Mouse (Mus musculus) embryo, embryonic 10.5 days (tissue): ENCODE measurements around the gene Atg10.

Source experiments
- DNase-seq: peaks from one replicate; pipeline ENCODE4 v3.0.0-alpha.2; 2015; ENCODE audit warnings: low spot score

The Atg10 gene

GRCm38 (mm10) chr13:91114880-91115279 lies 108.9 kb downstream of the Atg10 start:
- DNase-seq = no peak

GRCm38 (mm10) chr13:91107308-91107946 lies 116.3 kb downstream of the Atg10 start:
- DNase-seq = no peak

- no peak for DNase-seq
These were observed 121.5 kb downstream of the Atg10 start for GRCm38 (mm10) chr13:91102238-91102637.

- DNase-seq = no peak
These were observed 123.4 kb downstream of the Atg10 start for GRCm38 (mm10) chr13:91100417-91100816.

GRCm38 (mm10) chr13:91094851-91095250 lies 128.9 kb downstream of the Atg10 start:
- DNase-seq = no peak

DNA sequence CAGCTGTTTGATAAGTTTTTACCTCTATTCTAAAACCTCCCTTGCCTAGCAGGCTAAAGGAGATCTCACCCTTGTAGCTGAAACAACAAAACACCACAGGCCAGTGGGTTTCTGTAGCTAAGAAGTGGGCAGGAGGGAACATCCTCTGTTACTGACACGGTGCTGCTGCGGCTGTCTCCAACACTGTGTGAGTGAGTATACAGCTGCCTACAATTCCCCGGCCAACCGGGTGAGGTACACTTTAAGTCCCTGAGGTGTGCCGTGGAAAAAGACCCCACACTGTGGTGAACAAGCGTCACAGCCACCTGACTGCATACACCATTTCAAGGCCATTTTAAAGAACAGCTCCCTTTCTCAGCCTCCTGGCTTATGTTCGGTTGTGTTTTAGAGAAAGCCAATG lies 129.6 kb downstream of the Atg10 start:
- peak; percentile 22 for DNase-seq

GRCm38 (mm10) chr13:91093610-91094009 lies 130.2 kb downstream of the Atg10 start:
- peak; percentile 34 for DNase-seq

GRCm38 (mm10) chr13:91093162-91093561 lies 130.6 kb downstream of the Atg10 start:
- DNase-seq = peak; percentile 73

DNA sequence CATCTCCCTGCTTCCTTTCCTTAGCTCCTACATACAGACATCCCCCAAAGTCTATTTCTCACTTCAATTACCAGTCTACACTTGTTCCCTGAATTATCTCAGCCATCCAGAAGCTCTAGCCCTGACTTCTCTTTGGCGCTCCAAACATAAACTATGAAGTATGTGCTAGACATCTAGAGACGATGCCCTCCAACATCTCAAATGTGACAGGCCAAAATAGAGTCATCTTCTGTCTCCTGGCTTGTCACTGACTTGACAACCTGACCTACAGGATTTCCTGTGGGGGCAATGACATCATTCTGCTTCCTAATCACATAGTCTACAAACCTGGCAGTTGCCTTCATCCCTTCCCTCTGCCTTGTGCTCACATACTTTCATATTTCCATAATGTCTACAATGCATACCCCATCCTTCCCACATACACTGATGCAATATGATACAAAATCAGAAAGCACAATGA lies 132.0 kb downstream of the Atg10 start:
- no peak for DNase-seq

DNA sequence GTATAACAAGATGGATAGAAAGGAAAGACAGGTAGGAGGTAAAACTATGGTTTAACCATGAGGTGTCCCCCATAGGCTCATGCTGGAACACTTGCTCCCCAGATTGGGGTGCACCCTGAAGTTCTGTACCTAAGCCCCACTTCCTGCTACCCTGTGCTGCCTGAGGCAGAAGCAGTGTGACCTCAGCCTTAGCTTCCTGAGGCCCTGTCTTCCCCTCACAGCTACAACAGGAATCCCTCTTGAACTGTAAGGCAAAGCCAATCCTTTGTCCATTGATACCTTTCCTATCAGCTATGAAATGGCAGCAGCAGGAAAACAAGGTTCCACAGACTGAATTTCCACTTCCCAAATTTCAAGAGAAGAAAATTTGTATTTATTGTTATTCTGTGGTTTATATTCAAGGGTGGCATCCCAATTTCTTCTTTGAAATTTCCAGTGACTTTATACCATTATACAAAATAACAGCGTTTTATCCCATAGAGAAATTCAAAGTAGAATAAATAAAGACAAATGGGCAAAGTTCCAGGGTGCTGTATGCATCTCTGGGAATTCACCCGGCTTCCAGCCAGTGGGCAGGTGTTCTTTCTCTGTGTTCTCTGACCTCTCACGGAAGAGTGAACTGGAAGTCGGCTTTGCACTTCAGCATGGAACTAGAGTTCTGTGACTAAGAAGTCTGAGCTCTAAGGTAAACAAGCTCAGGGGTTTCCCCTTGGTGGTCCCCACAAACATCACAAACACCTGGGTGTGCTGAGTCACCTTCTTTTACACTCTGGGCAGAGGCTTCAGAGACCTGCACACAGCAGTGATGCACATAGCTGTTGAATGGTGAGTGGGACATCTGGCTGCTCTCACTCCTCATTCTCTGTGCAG lies 132.7 kb downstream of the Atg10 start:
- no peak for DNase-seq

DNA sequence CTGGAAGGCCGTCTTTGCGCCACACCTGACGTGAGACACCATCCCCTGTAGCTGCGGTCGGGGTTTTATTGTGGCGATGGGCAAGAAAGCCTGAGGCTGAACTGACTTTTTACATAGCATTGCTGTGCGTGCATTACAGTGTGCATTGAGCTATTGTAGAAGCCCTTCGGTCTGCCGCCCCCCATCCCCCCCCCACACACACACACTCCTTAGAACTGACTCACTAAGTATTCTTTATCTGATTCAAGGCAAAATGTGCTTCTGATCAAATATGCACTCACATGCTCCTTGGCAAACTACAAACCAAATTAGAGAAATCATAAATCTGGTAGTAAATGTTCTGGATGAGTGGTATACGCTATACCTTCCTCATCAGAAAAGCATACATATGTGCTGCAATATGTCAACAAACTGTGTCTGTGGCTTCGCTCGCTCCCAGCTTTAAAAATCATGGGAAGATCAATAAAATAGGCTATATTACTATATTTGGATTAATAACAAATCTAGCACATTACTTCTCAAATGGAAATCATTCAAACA lies 137.3 kb downstream of the Atg10 start:
- no peak for DNase-seq

DNA sequence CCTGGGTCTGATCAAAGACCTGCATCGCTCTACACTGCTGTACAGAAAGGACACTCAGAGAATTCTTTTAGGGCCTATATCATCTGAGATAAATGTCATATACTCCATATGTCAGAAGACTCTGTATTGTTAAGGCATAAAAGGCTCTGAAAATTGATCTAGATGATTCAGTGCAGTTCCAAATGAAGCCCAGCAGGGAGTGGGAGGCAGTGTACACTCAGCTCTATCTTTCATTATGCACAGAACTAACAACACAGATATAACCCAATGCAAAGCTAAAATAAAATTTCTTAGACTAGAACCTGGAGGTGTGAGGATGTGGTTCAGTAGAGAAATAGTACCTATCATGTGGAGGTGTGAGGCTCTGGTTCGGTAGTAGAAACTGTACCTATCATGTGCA lies 151.4 kb downstream of the Atg10 start:
- DNase-seq = no peak

- no peak for DNase-seq
These were observed 162.9 kb downstream of the Atg10 start for GRCm38 (mm10) chr13:91060871-91061270.

DNA sequence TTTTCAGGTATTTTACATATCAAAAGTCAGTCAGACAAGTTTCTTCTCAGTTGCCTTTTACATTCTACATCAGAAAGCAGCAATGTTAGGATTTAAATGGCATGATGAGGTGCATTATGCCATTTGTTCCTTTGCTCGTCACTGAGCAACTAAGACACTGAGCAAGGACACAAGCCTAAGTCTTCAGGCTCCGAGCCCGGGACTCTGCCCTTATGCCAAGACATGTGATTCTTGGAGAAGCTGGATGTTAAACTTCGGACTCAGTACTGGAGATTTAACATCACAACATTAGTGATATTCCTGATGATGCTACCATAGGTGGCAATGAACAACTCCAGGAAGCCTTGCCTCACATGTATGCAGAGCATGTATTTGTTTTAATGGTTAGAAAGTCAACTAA lies 175.6 kb downstream of the Atg10 start:
- no peak for DNase-seq

GRCm38 (mm10) chr13:91046851-91047250 lies 176.9 kb downstream of the Atg10 start:
- DNase-seq = no peak

DNA sequence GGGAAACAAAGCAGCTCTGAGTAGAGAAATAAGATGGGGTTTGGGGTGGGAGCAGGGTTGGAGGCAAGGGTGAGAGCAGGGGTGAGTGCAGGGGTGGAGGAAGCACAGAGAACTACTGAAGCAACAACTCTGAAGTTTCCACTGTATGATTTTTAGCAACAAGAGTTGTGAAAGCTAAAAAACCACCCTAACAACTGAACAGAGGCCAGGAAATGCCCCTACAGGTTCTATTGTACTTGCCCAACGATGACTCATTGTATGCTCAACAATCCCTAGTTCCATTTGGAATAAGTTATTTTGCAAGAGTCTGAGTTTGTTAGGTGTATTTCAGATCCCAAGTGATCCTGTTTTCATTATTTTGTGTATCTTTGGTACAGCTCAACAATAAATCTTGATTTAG lies 182.5 kb downstream of the Atg10 start:
- no peak for DNase-seq

DNA sequence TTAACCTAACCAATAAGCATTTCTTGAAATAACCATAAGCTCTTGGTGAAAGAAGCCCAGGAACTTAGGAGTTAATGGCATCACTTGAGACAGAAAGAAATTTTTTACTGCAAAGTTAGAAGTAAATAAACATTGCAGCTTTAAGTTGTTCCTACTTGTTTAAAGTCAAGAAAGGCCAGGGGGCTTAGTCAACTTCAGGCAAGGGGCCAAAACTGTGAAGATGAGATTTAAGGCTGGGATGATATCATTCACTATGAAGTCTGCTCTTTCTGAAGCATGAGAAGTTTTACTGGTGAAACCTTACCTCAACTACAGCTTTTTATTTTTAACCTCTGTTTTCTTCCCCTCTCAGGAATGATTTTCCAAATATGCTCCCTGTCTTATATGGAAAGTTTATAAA lies 183.3 kb downstream of the Atg10 start:
- no peak for DNase-seq

DNA sequence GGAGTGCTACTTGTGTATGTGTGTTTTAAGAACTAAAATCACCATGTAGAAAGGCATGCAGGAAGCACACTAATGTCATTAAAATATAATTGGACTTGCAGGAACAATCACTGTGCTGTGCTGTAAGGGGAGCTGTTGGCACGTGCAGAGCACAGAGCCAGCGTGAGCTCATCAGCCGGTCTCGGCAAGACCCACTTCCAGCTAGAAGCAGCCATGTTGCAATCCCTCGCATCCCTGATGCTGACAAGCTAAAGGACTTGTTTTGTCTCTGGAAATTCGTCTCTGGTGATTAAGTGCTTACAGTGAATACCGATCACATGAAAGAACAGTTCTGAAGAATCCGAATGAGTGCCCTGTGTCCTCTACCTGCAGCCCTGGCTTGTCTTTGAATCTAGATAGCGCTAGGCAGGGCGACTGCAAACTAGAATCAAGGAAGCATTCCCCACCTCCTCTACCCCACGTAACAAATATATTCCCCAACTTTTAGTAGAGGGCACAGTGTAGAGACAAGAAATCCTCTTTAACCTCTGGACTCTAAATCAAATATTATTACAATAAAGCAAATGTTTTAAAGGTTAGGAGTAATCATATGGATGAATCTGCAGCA lies 184.5 kb downstream of the Atg10 start:
- DNase-seq = peak; percentile 50

DNA sequence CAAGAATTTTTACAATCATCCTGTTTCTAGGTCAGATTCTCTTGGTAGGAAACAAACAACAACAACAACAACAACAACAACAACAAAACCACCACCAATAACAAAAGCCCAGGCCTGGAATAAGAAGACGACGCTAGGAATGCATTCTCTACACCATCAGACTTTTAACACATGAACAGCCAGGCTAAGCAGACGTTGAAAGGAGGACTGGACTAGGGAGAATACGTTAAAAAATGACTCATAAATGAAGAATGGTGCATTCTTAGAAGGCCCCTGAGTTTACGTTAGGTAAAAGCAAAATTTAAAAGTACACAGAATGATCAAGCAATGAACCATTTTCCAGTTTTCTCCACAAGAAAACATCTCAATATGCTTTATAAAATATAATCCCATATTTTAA lies 185.1 kb downstream of the Atg10 start:
- DNase-seq = no peak

DNA sequence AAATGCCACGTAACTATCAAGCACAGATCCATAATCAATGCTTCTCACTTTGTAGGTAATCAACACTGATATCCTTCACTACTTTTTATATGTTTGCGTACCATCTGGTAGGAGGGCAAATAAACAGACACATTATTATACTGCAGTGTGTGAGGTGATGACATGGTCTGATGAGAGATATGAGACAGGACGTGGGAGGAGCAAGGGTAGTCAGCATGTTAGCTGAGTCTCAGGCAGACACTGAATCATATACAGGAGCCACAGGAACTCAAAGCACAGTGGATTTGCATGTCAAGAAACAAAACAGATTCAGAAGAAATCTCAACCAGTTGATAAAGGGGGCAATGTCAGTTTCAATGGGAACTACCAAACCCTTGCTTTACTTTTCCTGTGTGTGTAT lies 185.7 kb downstream of the Atg10 start:
- DNase-seq = no peak

DNA sequence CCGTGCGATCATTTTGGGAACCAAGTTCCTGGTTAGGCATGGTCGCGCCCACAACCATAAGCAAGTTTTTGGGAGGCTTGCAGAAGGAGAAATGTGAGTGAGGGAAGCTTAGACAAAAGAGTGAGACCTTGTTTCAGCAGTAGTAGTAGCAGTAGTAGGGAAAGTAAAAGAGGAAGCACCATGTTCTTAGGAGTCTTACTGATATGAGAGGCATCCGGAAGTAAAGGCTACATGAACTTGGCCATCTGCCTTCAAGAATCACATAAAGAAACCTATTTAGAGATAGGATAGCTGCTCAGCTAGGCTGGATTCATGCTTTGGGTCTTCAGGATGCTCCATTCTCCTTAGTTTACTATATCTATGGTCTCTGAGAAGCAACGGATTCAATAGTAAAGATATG lies 186.4 kb downstream of the Atg10 start:
- no peak for DNase-seq

DNA sequence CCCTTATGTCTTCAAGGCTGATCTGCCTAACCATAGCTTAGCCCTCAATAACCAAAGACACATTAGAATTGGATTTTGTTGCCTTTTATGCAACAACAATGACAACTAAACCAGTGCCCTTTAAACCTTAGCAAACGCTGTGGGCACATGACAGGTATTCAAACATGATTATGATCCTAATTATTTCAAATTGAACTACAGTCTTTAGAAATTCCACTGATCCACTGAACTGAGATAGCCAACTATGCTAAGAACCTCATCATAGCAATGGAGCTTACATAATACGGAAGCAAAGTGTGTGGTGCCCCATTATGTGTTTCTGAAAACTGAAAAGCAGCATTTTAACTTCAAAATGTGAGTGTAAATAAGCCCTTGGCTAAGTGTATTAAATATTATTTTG lies 191.9 kb downstream of the Atg10 start:
- no peak for DNase-seq

- no peak for DNase-seq
These were observed 200.3 kb downstream of the Atg10 start for GRCm38 (mm10) chr13:91023447-91023846.
